Mouse (Mus musculus) retina, adult 2 months (tissue): ENCODE measurements at regions not wholly inside any gene's neighbourhood (a gene's known extent, or its start where the extent isn't known, plus 50 kb on each side); places are given as distances from the start of the nearest gene placed in this dataset.

Experiments used
- DNase-seq: peaks from one replicate; pipeline ENCODE4 v3.0.0-alpha.2; 2012; ENCODE audit warnings: low read depth, low spot score

GRCm38 (mm10) chr2:105454353-105454752 is 55.2 kb upstream of the Rcn1 start:
- DNase-seq, result no peak

- no peak for DNase-seq
Measured at GRCm38 (mm10) chr2:105454836-105455235, 55.7 kb upstream of the Rcn1 start.

GRCm38 (mm10) chr2:105458643-105459042 is 59.5 kb upstream of the Rcn1 start:
- no peak for DNase-seq

GRCm38 (mm10) chr2:105459512-105459911 is 60.4 kb upstream of the Rcn1 start:
- DNase-seq, result no peak

- no peak for DNase-seq
Measured at GRCm38 (mm10) chr2:105465630-105466029, 66.5 kb upstream of the Rcn1 start.

GRCm38 (mm10) chr2:105468930-105469329 is 69.8 kb upstream of the Rcn1 start:
- peak; percentile 39 for DNase-seq

- DNase-seq, result no peak
Measured at GRCm38 (mm10) chr2:105476028-105476677, 77.0 kb upstream of the Rcn1 start.

- DNase-seq, result no peak
Measured at GRCm38 (mm10) chr2:105481990-105482592, 83.0 kb upstream of the Rcn1 start.

GRCm38 (mm10) chr2:105484496-105484895 is 85.4 kb upstream of the Rcn1 start:
- no peak for DNase-seq

GRCm38 (mm10) chr2:105485286-105485685 is 86.2 kb upstream of the Rcn1 start:
- DNase-seq, result no peak

- no peak for DNase-seq
Measured at GRCm38 (mm10) chr2:105495796-105496195, 96.7 kb upstream of the Rcn1 start.

GRCm38 (mm10) chr2:105504197-105504596 is 105.1 kb upstream of the Rcn1 start:
- DNase-seq, result no peak

GRCm38 (mm10) chr2:105505554-105505953 is 106.4 kb upstream of the Rcn1 start:
- DNase-seq, result no peak

- DNase-seq, result no peak
Measured at GRCm38 (mm10) chr2:105507160-105507559, 108.0 kb upstream of the Rcn1 start.

- no peak for DNase-seq
Measured at GRCm38 (mm10) chr2:105510816-105511215, 111.7 kb upstream of the Rcn1 start.

GRCm38 (mm10) chr2:105511690-105512089 is 112.6 kb upstream of the Rcn1 start:
- DNase-seq, result no peak

- no peak for DNase-seq
Measured at GRCm38 (mm10) chr2:105514226-105514625, 115.1 kb upstream of the Rcn1 start.

GRCm38 (mm10) chr2:105514881-105515280 is 115.8 kb upstream of the Rcn1 start:
- DNase-seq, result no peak

GRCm38 (mm10) chr2:105515326-105515725 is 116.2 kb upstream of the Rcn1 start:
- DNase-seq, result no peak

- no peak for DNase-seq
Measured at GRCm38 (mm10) chr2:105516267-105517133, 117.4 kb upstream of the Rcn1 start.

- no peak for DNase-seq
Measured at GRCm38 (mm10) chr2:105521841-105522240, 122.7 kb upstream of the Rcn1 start.

GRCm38 (mm10) chr2:105523297-105523802 is 124.2 kb upstream of the Rcn1 start:
- peak; percentile 20 for DNase-seq
